Mouse (Mus musculus) thymus, adult 2 months (tissue): ENCODE data around the gene Tmem184b. TPM values are rescaled to one million over a fixed set of nuclear protein-coding genes. Genes with fewer than 3 reads are reported as not detected.

Experiments
- DNase-seq: peaks from one replicate; pipeline ENCODE4 v3.0.0; 2021
- H3K27ac ChIP-seq: fragments of 200-500 bp; 2 replicates; pipeline ENCODE4 v1.5.1; 2012; ENCODE audit warnings: low read length, control low read depth; ENCODE audit not compliant: control insufficient read depth, insufficient read depth
- H3K27me3 ChIP-seq: fragments of 200-500 bp; 2 replicates; pipeline ENCODE4 v1.6.1; 2012; ENCODE audit warnings: mild to moderate bottlenecking, low read length, moderate library complexity, mixed read lengths; ENCODE audit not compliant: control insufficient read depth, insufficient read depth
- H3K36me3 ChIP-seq: fragments of 200-500 bp; 2 replicates; pipeline ENCODE4 v1.6.1; 2012; ENCODE audit warnings: mild to moderate bottlenecking, low read length, moderate library complexity; ENCODE audit not compliant: control insufficient read depth, insufficient read depth
- H3K4me1 ChIP-seq: fragments of 200-500 bp; replicated peaks from 2 replicates; pipeline ENCODE4 v1.6.1; 2012; ENCODE audit warnings: low read length; ENCODE audit not compliant: control insufficient read depth, insufficient read depth
- H3K4me3 ChIP-seq: fragments of 200-500 bp; 2 replicates; pipeline ENCODE4 v1.5.1; 2012; ENCODE audit warnings: mild to moderate bottlenecking, low read length, control low read depth, moderate library complexity; ENCODE audit not compliant: control insufficient read depth, insufficient read depth
- CTCF ChIP-seq: fragments of 200-500 bp; IDR thresholded peaks from 2 replicates; pipeline ENCODE4 v1.5.1; 2012; ENCODE audit warnings: mild to moderate bottlenecking, control low read depth, low read length, moderate library complexity, borderline replicate concordance; ENCODE audit not compliant: control insufficient read depth, poor library complexity, insufficient read depth; ENCODE audit errors: extremely low read depth
- POLR2A ChIP-seq: fragments of 200-500 bp; IDR thresholded peaks from 2 replicates; pipeline ENCODE4 v1.6.1; 2012; ENCODE audit warnings: mild to moderate bottlenecking, low read length, control low read depth, moderate library complexity; ENCODE audit not compliant: control insufficient read depth, poor library complexity, insufficient read depth; ENCODE audit errors: extremely low read depth
- WGBS: fragments of 180-500 bp; shearing (Covaris S2); methylation state at CpG from one replicate; pipeline ENCODE4 v1.1.7; 2018; 5-methylcytosine and 5-hydroxymethylcytosine counted together
- polyA plus RNA-seq: library from polyadenylated mRNA; depleted of rRNA; stranded (reverse); fragments of >200 nt; gene quantifications from 2 replicates; pipeline ENCODE4 v1.2.3, GENCODE M21; 2012

Tmem184b gene
- polyA plus RNA-seq, 1 experiment = 225 TPM

DNA sequence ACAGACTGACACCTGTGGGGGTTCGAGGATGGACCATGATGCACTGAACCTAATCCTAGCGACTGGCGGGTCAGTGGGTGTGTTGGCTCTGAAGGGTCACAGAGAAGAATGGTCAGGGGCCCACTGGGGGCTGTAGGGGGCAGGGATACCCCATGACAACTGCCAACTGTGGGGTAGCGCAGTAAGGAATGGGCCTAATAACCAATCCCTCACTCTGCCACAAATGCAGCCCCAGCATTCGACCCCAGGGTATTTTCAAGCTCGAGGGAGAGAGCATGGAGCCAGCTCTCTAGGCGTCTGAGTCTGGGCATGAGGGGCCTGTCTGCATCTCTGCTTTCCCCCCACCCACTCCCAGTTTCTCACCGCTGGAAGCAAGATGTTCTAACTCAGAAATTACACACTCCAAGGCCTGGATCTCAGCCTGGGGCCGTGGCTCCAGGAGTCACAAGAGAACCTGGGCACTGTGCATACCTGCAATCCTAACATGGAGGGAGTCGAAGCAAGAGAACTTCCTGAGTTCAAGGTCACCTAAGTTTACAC is 27.2 kb upstream of the Tmem184b start:
- TF ChIP-seq CTCF (no peak), POLR2A (no peak)
- WGBS = 88% methylated on average over 10 of the region's 10 CpGs
- no peak overlapping the region for H3K27ac ChIP-seq
- no peaks in the 10 kb centered on the region for H3K27me3 ChIP-seq
- no peak overlapping the region for H3K4me3 ChIP-seq
- peaks cover 54% of the 10 kb centered on the region for H3K36me3 ChIP-seq
- peaks cover 15% of the 10 kb centered on the region for H3K4me1 ChIP-seq
- DNase-seq = no peak

DNA sequence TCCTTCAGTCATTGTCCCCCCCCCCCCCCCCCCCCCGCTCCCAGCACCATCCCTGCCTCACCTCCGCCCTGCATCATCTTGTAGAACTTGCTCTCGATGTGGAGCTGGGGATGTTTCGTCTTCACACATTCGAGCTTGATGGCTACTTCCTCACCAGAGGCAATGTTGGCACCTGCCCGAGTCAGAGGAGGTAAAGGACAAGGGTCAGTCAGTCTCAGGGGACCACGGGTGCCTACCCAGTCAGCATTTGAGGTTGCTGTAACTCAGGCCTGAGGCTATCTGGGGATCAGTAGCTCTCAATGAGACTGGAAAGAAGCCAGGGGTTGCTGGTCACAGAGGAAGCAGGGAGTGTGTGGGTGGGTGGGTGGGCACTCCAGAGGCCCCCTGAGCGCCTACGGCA is 26.6 kb upstream of the Tmem184b start:
- peaks cover 55% of the 10 kb centered on the region for H3K36me3 ChIP-seq
- no peak for TF ChIP-seq POLR2A
- TF ChIP-seq CTCF = no peak
- no peak overlapping the region for H3K4me3 ChIP-seq

GRCm38 (mm10) chr15:79429527-79429926 is 26.2 kb upstream of the Tmem184b start:
- Histone ChIP-seq H3K4me1 (peaks cover 15% of the 10 kb centered on the region), H3K4me3 (no peak overlapping the region), H3K36me3 (peaks cover 55% of the 10 kb centered on the region), H3K27me3 (no peaks in the 10 kb centered on the region), H3K27ac (no peak overlapping the region)
- DNase-seq = no peak
- WGBS = 98% methylated on average over 12 of the region's 12 CpGs
- TF ChIP-seq POLR2A (no peak), CTCF (no peak)

More for the DNA sequence above, 26.6 kb upstream of the Tmem184b start:
- no peak for DNase-seq
- Histone ChIP-seq H3K27ac (no peak overlapping the region), H3K27me3 (no peaks in the 10 kb centered on the region), H3K4me1 (peaks cover 15% of the 10 kb centered on the region)
- WGBS = 89% methylated on average over 9 of the region's 9 CpGs

GRCm38 (mm10) chr15:79428616-79429015 is 25.2 kb upstream of the Tmem184b start:
- Histone ChIP-seq H3K36me3 (peaks cover 62% of the 10 kb centered on the region), H3K4me1 (peaks cover 12% of the 10 kb centered on the region), H3K27ac (no peak overlapping the region), H3K27me3 (no peaks in the 10 kb centered on the region), H3K4me3 (no peak overlapping the region)
- TF ChIP-seq POLR2A (no peak), CTCF (no peak)
- 91% methylated on average over 4 of the region's 4 CpGs for WGBS
- no peak for DNase-seq

GRCm38 (mm10) chr15:79427516-79427915 is 24.1 kb upstream of the Tmem184b start:
- Histone ChIP-seq H3K36me3 (peaks cover 73% of the 10 kb centered on the region), H3K4me1 (peaks cover 5% of the 10 kb centered on the region; the same call in 1 of the 2 replicates), H3K4me3 (no peak overlapping the region), H3K27me3 (no peaks in the 10 kb centered on the region), H3K27ac (no peak overlapping the region)
- WGBS = 95% methylated on average over 6 of the region's 6 CpGs
- no peak for DNase-seq
- no peak for TF ChIP-seq POLR2A
- no peak for TF ChIP-seq CTCF

- WGBS = 96% methylated on average over 11 of the region's 11 CpGs
- no peaks in the 10 kb centered on the region for H3K27me3 ChIP-seq
- H3K36me3 ChIP-seq = peaks cover 81% of the 10 kb centered on the region
- no peak overlapping the region for H3K27ac ChIP-seq
- no peaks in the 10 kb centered on the region for H3K4me1 ChIP-seq
- no peak for DNase-seq
- no peak overlapping the region for H3K4me3 ChIP-seq
- no peak for TF ChIP-seq CTCF
- TF ChIP-seq POLR2A = no peak
Measured at GRCm38 (mm10) chr15:79425516-79425915, 22.1 kb upstream of the Tmem184b start.

- peaks cover 77% of the 10 kb centered on the region for H3K36me3 ChIP-seq
- no peak overlapping the region for H3K4me3 ChIP-seq
- DNase-seq = no peak
- no peaks in the 10 kb centered on the region for H3K4me1 ChIP-seq
- no peaks in the 10 kb centered on the region for H3K27me3 ChIP-seq
- TF ChIP-seq CTCF (no peak), POLR2A (no peak)
- WGBS = 97% methylated on average over 17 of the region's 17 CpGs
- no peak overlapping the region for H3K27ac ChIP-seq
Measured at GRCm38 (mm10) chr15:79424602-79425001, 21.2 kb upstream of the Tmem184b start.
